Mouse (Mus musculus) stomach, embryonic 15.5 days (tissue): Measurements from ENCODE around the gene Cel. TPM values are rescaled to one million over a fixed set of nuclear protein-coding genes. Genes with fewer than 3 reads are reported as not detected.

Experiments used
- ATAC-seq: fragments of 200-750 bp; cut with Nextera tagmentation; 2 replicates; pipeline ENCODE4 v1.8.0; 2017; ENCODE audit warnings: low read depth, moderate number of reproducible peaks, moderate TSS enrichment; ENCODE audit not compliant: insufficient read depth, low FRiP score
- H3K27ac ChIP-seq: fragments of 300-500 bp; sonication (generic); 2 replicates; pipeline ENCODE4 v1.5.1; 2015; ENCODE audit warnings: mild to moderate bottlenecking, inconsistent platforms
- H3K27me3 ChIP-seq: fragments of 300-500 bp; sonication (generic); replicated peaks from 2 replicates; pipeline ENCODE4 v1.6.1; 2015; ENCODE audit warnings: inconsistent platforms
- H3K36me3 ChIP-seq: fragments of 300-500 bp; sonication (generic); 2 replicates; pipeline ENCODE4 v1.6.1; 2015; ENCODE audit warnings: inconsistent platforms
- H3K4me1 ChIP-seq: fragments of 300-500 bp; sonication (generic); 2 replicates; pipeline ENCODE4 v1.6.1; 2015; ENCODE audit warnings: inconsistent platforms
- H3K4me2 ChIP-seq: fragments of 300-500 bp; sonication (generic); 2 replicates; pipeline ENCODE4 v1.6.1; 2015; ENCODE audit warnings: mild to moderate bottlenecking, inconsistent platforms
- H3K4me3 ChIP-seq: fragments of 300-500 bp; sonication (generic); replicated peaks from 2 replicates; pipeline ENCODE4 v1.5.1; 2015; ENCODE audit warnings: inconsistent platforms
- H3K9ac ChIP-seq: fragments of 300-500 bp; sonication (generic); 2 replicates; pipeline ENCODE4 v1.6.1; 2015; ENCODE audit warnings: inconsistent platforms
- H3K9me3 ChIP-seq: fragments of 300-500 bp; sonication (generic); 2 replicates; pipeline ENCODE4 v1.6.1; 2016; ENCODE audit warnings: inconsistent platforms
- WGBS: fragments of 180-500 bp; shearing (Covaris S2); methylation state at CpG from one replicate; pipeline ENCODE4 v1.1.7; 2015; 5-methylcytosine and 5-hydroxymethylcytosine counted together
- microRNA-seq: library from miRNA; unstranded; fragments of <30 nt; microRNA quantifications from one replicate; pipeline ENCODE4, GENCODE M21; 2016
- polyA plus RNA-seq: library from polyadenylated mRNA; unstranded; fragments of >200 nt; fragmentation: Nextera tagmentation; extraction: Ambion mirVana; gene quantifications from 2 replicates; pipeline ENCODE4 v1.2.1, GENCODE M21; 2015

Cel gene
- polyA plus RNA-seq, 1 experiment from 2014 or later: 412 TPM

DNA sequence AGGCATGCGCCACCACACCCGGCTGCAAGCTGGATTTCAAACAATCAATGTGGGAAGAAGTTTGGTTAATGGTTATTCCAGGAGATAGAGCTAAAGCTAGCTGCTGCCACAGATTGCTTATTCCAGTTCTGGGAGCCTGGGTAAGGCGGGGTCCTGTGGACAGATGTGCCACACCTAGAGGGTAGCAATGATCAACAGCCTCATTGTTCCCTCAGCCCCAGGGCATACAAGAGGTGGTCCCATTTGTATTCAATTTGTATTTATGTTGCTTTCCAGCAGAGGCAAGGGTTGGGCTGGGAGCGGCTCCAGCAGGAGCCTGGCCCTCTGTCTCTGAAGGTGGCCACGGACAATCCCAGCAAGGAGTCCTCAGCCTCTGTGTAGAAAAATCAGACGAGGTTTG, 56.9 kb downstream of the Cel start:
- Histone ChIP-seq H3K27me3 (no peaks in the 10 kb centered on the region), H3K9me3 (no peaks in the 10 kb centered on the region), H3K4me2 (no peak overlapping the region), H3K9ac (no peak overlapping the region), H3K36me3 (no peaks in the 10 kb centered on the region), H3K27ac (no peak overlapping the region), H3K4me1 (no peaks in the 10 kb centered on the region), H3K4me3 (no peak overlapping the region)
- WGBS: 77% methylated on average over 6 of the region's 6 CpGs
- no peak for ATAC-seq

- Histone ChIP-seq H3K4me3 (no peak within 1 kb of the TSS), H3K27ac (no peak within 1 kb of the TSS), H3K27me3 (no peaks in the 10 kb centered on the region), H3K9ac (no peak within 1 kb of the TSS), H3K4me2 (no peak within 1 kb of the TSS), H3K36me3 (no peaks in the 10 kb centered on the region), H3K4me1 (no peaks in the 10 kb centered on the region), H3K9me3 (no peaks in the 10 kb centered on the region)
- 71% methylated on average over 3 of the region's 3 CpGs for WGBS
- ATAC-seq: no peak
Observed at GRCm38 (mm10) chr2:28505795-28506194, 57.4 kb downstream of the Cel start, which contains the start of gene Gm10134. Gene Gm10134, plus strand, starts transcription at chr2:28506095.

Small RNAs within 50 kb of the gene (microRNA-seq; reads per million reads assigned to microRNA genes)
- gene Gm22824: not detected

Other genes with a start within 250 kb of the Cel start
- gene Ppp1r26, start 116.6 kb downstream of the Cel start, polyA plus RNA-seq: 4.4 TPM in 2 replicates
- 0.72 and 0.85 TPM in 2 replicates for gene 1700007K13Rik, start 97.1 kb downstream of the Cel start, polyA plus RNA-seq
- gene Mrps2, start 95.3 kb downstream of the Cel start, polyA plus RNA-seq: 51.8 and 54.6 TPM in 2 replicates
- 2.7 and 3.2 TPM in 2 replicates for gene Gbgt1, start 66.5 kb downstream of the Cel start, polyA plus RNA-seq
- gene Gm10134, start 57.3 kb downstream of the Cel start, polyA plus RNA-seq: 8.5 and 8.8 TPM in 2 replicates
- gene Ralgds, start 50.3 kb downstream of the Cel start, polyA plus RNA-seq: 27.5 and 30.9 TPM in 2 replicates
- 33.6 and 41.8 TPM in 2 replicates for gene Gtf3c5, start 20.3 kb upstream of the Cel start, polyA plus RNA-seq
- gene Gfi1b, start 58.6 kb upstream of the Cel start, polyA plus RNA-seq: 3.1 and 6.9 TPM in 2 replicates
- 18.7 and 18.9 TPM in 2 replicates for gene Tsc1, start 77.8 kb upstream of the Cel start, polyA plus RNA-seq
- gene Spaca9, start 136.3 kb upstream of the Cel start, polyA plus RNA-seq: 2.2 and 2.6 TPM in 2 replicates
- 0.81 and 1.0 TPM in 2 replicates for gene Ak8, start 136.8 kb upstream of the Cel start, polyA plus RNA-seq